Mouse (Mus musculus): ENCODE measurements around the gene Lrsam1. TPM values are rescaled to one million over a fixed set of nuclear protein-coding genes. Genes with fewer than 3 reads are reported as not detected.

The Lrsam1 gene
- polyA plus RNA-seq, 1 experiment from 2014 or later, result 21.1 TPM

DNA sequence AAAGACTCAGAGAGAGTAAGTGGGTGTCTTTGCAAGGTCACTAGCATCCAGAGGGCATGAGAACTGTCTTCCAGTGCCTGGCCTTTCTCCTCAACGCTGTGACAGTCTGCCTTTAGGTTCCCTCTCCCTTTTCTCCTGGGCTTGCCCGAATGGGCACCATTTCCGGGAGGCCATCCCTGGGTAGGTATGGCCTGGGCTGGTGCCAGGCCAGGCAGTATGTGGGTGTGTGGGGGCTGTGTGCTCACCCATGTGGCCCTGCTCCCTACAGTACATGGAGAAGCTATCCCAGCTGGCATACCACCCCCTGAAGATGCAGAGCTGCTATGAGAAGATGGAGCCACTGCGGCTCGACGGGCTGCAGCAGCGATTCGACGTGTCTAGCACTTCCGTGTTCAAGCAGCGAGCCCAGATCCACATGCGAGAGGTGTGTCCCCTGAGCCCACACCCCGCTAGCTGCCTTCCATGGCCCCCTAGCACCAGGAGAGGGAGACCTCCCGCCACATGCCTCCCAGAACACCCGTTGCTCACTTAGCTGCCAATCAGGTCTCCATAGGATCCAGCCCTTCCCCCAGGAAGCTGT lies 39.5 kb downstream of the Lrsam1 start:
- no peaks in the 10 kb centered on the region for H3K4me1 ChIP-seq
- 89% methylated on average over 15 of the region's 15 CpGs for WGBS
- no peaks in the 10 kb centered on the region for H3K27me3 ChIP-seq
- no peak overlapping the region for H3K27ac ChIP-seq (replicated peaks)
- no peak overlapping the region for H3K4me3 ChIP-seq
- no peak overlapping the region for H3K4me2 ChIP-seq (replicated peaks)
- H3K36me3 ChIP-seq, result peaks cover 49% of the 10 kb centered on the region
- no peak for ATAC-seq (ENCODE audit: low FRiP score, low read depth)
- no peak overlapping the region for H3K9ac ChIP-seq (replicated peaks)
- no peaks in the 10 kb centered on the region for H3K9me3 ChIP-seq

DNA sequence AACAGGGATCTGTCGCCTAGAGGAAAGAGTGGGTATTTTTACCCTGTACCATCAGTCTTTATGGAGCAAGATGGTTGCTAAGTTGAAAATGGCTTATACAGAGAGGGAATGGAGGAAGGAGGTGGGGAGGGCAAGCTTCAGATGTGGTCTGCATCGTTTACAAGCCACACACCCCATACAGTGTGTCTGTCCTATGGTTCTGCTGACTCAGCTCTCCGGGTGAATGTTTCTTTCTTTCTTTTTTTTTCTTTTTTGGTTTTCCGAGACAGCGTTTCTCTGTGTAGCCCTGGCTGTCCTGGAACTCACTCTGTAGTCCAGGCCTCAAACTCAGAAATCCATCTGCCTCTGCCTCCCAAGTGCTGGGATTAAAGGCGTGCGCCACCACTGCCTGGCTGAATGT lies 40.2 kb downstream of the Lrsam1 start:
- H3K9me3 ChIP-seq, result no peaks in the 10 kb centered on the region
- H3K27ac ChIP-seq (replicated peaks), result no peak overlapping the region
- no peak overlapping the region for H3K4me2 ChIP-seq (replicated peaks)
- WGBS, result 88% methylated on average over 7 of the region's 7 CpGs
- no peak overlapping the region for H3K4me3 ChIP-seq
- no peaks in the 10 kb centered on the region for H3K27me3 ChIP-seq
- no peaks in the 10 kb centered on the region for H3K4me1 ChIP-seq
- H3K36me3 ChIP-seq, result peaks cover 51% of the 10 kb centered on the region
- no peak overlapping the region for H3K9ac ChIP-seq (replicated peaks)
- no peak for ATAC-seq (ENCODE audit: low FRiP score, low read depth)

DNA sequence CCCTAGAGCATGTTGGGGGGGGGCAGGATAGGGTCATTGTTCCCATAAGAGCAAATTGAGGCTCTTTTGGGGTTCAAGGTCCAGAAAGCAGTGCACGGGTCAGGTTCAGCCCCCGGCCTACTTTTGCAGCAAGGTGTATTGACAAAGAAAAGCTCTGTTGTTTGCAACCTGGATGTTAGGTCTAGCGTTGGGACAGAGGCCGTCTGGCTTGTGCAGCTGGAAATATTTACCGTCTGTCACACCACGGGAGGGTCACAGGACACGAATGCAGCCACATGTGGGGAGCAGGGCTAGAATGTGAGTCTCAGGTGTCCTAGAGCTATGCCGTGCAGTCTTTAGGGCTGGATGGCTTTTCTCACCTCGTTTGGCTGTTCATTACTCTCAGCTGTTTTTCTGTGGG lies 43.0 kb downstream of the Lrsam1 start:
- no peak overlapping the region for H3K27ac ChIP-seq (replicated peaks)
- H3K9ac ChIP-seq (replicated peaks), result no peak overlapping the region

DNA sequence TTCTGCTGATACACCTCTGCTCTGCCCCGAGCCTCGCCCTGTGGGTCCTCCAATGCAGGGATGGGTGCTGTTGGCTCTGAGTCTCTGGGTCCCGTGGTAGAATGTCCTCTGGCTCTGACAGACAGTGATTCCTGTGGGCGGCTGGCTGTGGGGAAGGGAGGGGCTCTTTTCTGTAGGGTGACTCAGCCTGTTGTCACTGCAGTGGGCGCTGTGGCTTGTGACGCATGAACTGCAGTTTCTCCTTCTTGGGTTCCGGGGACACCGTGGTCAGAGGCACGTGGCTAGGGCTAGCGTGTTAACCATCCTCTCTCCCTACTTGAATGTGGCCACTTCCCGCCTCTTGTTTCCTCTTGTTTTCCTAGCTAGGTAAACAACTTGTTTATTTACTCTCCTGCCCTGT lies 43.9 kb downstream of the Lrsam1 start:
- no peaks in the 10 kb centered on the region for H3K9me3 ChIP-seq
- no peak overlapping the region for H3K9ac ChIP-seq (replicated peaks)
- no peak overlapping the region for H3K4me3 ChIP-seq
- 81% methylated on average over 11 of the region's 11 CpGs for WGBS
- no peaks in the 10 kb centered on the region for H3K4me1 ChIP-seq
- H3K4me2 ChIP-seq (replicated peaks), result no peak overlapping the region
- ATAC-seq (ENCODE audit: low FRiP score, low read depth), result no peak
- H3K36me3 ChIP-seq, result peaks cover 38% of the 10 kb centered on the region
- H3K27ac ChIP-seq (replicated peaks), result no peak overlapping the region
- no peaks in the 10 kb centered on the region for H3K27me3 ChIP-seq

More for the DNA sequence above, 43.0 kb downstream of the Lrsam1 start:
- H3K4me2 ChIP-seq (replicated peaks), result no peak overlapping the region
- H3K27me3 ChIP-seq, result no peaks in the 10 kb centered on the region
- ATAC-seq (ENCODE audit: low FRiP score, low read depth), result no peak
- WGBS, result 83% methylated on average over 9 of the region's 9 CpGs
- H3K36me3 ChIP-seq, result peaks cover 47% of the 10 kb centered on the region
- H3K4me3 ChIP-seq, result no peak overlapping the region
- no peaks in the 10 kb centered on the region for H3K9me3 ChIP-seq
- H3K4me1 ChIP-seq, result no peaks in the 10 kb centered on the region

DNA sequence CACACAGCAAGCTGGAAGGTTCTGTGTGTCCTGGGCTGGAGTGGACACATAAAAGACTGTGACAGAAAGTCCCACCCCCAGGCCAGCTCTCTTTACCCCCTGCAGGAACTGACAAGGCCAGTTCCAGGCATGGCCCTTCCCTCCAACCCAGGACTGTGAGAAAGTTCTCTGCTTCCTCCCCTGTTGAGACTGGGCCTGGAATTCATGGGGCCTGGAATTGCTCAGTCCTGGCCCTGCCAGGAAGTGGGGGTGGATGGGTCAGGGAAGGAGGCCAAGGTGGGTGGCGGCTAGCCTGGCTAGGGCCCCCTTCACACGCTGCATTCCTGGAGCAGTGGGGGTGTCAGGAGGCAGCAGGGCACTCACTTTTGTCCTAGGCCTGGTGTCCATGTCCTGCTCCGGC lies 46.5 kb downstream of the Lrsam1 start:
- no peak overlapping the region for H3K4me3 ChIP-seq
- peaks cover 33% of the 10 kb centered on the region for H3K36me3 ChIP-seq
- H3K4me1 ChIP-seq, result no peaks in the 10 kb centered on the region
- peaks cover 3% of the 10 kb centered on the region; the same call in 1 of the 2 replicates for H3K27me3 ChIP-seq
- peak overlapping the region; percentile 1; the same call in 1 of the 2 replicates for H3K9ac ChIP-seq (replicated peaks)
- no peaks in the 10 kb centered on the region for H3K9me3 ChIP-seq
- no peak overlapping the region for H3K27ac ChIP-seq (replicated peaks)
- H3K4me2 ChIP-seq (replicated peaks), result no peak overlapping the region
- 53% methylated on average over 3 of the region's 3 CpGs for WGBS
- no peak for ATAC-seq (ENCODE audit: low FRiP score, low read depth)

DNA sequence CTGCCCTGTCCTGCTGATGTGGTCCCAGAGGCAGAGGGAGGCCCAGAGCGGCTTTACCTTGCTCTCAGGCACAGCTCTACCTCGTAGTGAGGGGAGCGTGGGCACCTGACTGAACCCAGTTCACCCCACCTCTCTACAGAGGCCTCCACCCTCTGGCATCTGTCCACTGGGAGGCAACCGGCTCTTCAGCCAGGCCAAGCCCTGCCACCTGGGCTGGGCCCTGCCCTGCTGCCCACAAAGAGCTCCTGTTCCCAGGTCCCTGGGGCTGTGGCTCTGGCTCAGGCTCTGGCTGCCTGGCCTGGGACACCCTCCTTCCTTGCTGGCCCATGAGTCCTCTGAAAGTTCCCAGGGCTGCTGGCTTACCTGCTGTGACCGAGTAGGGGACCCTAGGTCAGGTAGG lies 47.1 kb downstream of the Lrsam1 start:
- Histone ChIP-seq H3K9ac (replicated peaks) (peak overlapping the region; percentile 1; the same call in 1 of the 2 replicates), H3K27ac (replicated peaks) (no peak overlapping the region), H3K4me3 (no peak overlapping the region), H3K4me1 (no peaks in the 10 kb centered on the region), H3K36me3 (peaks cover 30% of the 10 kb centered on the region), H3K27me3 (peaks cover 3% of the 10 kb centered on the region; the same call in 1 of the 2 replicates), H3K9me3 (no peaks in the 10 kb centered on the region), H3K4me2 (replicated peaks) (no peak overlapping the region)
- 77% methylated on average over 5 of the region's 5 CpGs for WGBS
- ATAC-seq (ENCODE audit: low FRiP score, low read depth), result no peak

DNA sequence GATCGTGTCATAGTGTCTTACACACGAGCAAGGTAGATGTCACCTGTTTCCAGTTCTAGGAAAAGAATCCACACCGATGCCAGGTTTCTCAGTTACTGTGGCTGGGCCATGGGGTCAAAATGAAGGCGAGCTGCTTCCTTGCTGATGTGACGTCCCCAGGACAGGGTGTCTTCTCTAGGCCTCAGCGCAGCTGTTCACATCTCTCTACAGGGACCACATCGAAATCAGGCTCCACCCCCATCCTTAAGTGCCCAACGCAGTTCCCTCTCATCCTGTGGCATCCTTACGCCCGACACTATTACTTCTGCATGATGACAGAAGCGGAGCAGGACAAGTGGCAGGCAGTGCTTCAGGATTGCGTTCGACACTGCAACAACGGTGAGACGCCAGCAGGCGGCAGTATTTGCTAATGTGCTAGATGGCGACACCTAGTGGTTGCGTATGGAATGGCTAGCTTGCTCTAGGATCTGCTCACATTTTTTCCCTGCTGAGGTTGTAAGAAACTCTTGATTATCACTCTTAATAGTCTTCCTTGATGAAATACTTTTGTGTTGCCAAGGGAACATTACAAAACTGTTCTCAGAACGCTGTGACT lies 49.1 kb downstream of the Lrsam1 start:
- WGBS, result 31% methylated on average over 19 of the region's 19 CpGs
- H3K9ac ChIP-seq (replicated peaks), result no peak overlapping the region
- H3K36me3 ChIP-seq, result peaks cover 23% of the 10 kb centered on the region
- no peak overlapping the region for H3K27ac ChIP-seq (replicated peaks)
- H3K4me3 ChIP-seq, result no peak overlapping the region
- peaks cover 20% of the 10 kb centered on the region for H3K4me1 ChIP-seq
- H3K9me3 ChIP-seq, result no peaks in the 10 kb centered on the region
- ATAC-seq (ENCODE audit: low FRiP score, low read depth), result no peak
- peaks cover 3% of the 10 kb centered on the region; the same call in 1 of the 2 replicates for H3K27me3 ChIP-seq
- no peak overlapping the region for H3K4me2 ChIP-seq (replicated peaks)

DNA sequence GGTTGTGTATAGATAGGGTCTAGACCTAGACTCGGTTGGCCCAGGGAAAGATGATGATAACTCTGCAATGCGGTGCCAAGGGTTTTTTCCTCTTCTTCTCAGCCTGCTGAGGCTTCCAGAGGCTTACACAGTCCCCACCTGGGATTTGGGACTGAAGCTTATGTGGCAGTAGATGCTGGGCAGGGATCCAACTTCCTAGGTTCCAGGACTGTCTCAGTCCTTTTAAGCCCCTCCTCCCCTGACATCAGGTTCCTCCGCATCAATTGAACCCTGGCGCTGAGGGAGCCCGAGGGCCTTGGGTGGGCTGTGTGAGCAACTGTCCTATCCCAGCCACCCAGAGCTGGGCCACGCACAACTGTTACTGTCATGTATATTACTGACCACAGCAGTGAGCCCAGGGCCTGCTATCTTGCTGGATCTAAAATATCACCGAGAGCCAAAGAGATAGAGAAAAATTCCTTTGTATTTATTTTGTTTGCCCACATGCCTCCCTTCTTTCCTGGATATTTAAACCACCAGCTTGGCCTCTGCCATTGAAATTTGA lies 49.7 kb downstream of the Lrsam1 start:
- 88% methylated on average over 7 of the region's 7 CpGs for WGBS
- no peak overlapping the region for H3K27ac ChIP-seq (replicated peaks)

DNA sequence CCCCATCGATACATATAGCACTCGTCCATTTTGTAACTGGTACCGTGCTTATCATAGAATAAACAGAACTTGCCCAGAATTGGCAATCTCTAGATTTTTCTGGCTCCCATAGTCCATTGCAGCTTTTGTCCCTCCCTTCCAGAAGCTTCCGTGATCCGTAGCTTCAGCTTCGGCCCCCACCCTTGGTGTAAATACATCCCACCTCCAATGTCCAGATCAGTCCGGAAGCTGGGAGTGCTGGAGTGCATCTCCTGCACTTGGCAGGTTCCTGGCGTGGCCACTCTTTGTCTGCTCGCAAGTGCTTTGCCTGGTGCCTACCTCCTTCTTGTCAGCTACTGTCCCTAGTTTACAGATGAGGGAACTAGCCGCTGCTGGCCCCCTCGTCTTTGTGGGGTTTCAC lies 52.6 kb downstream of the Lrsam1 start:
- no peak overlapping the region for H3K9ac ChIP-seq (replicated peaks)
- peak overlapping the region; percentile 22 for H3K4me2 ChIP-seq (replicated peaks)

More for the DNA sequence above, 49.7 kb downstream of the Lrsam1 start:
- Histone ChIP-seq H3K4me2 (replicated peaks) (no peak overlapping the region), H3K9me3 (no peaks in the 10 kb centered on the region), H3K4me1 (peaks cover 26% of the 10 kb centered on the region), H3K9ac (replicated peaks) (no peak overlapping the region), H3K4me3 (no peak overlapping the region), H3K27me3 (peaks cover 3% of the 10 kb centered on the region; the same call in 1 of the 2 replicates), H3K36me3 (peaks cover 23% of the 10 kb centered on the region)
- ATAC-seq (ENCODE audit: low FRiP score, low read depth), result no peak

DNA sequence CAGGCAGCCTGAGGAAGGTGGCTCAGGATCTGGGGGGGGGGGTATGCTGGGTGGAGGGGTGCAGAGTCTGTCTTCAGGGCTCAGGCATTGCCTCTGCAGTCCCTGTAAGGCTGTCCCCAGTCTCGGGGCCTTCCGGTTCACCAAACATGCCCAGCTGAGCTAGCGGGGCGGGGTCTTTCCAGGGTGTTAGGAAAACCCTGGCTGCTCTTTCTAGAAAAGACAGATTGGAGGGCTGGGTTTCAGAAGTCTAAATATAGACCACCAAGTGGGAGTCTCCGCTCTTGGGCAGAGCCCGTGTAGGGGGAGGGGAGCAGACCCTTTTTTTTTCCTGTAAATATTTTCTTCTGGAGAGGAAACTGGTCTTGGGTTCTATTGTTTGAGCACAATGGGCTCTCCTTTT lies 53.1 kb downstream of the Lrsam1 start:
- Histone ChIP-seq H3K36me3 (peaks cover 19% of the 10 kb centered on the region; the same call in 1 of the 2 replicates), H3K27me3 (peaks cover 3% of the 10 kb centered on the region; the same call in 1 of the 2 replicates), H3K4me1 (peaks cover 32% of the 10 kb centered on the region), H3K27ac (replicated peaks) (peak overlapping the region; percentile 73), H3K9me3 (no peaks in the 10 kb centered on the region), H3K4me2 (replicated peaks) (peak overlapping the region; percentile 22), H3K4me3 (no peak overlapping the region), H3K9ac (replicated peaks) (peak overlapping the region; percentile 20; the same call in 1 of the 2 replicates)
- ATAC-seq (ENCODE audit: low FRiP score, low read depth), result peak; percentile 61
- WGBS, result 0% methylated on average over 6 of the region's 6 CpGs

More for the DNA sequence above, 52.6 kb downstream of the Lrsam1 start:
- H3K27ac ChIP-seq (replicated peaks), result peak overlapping the region; percentile 73
- H3K4me3 ChIP-seq, result no peak overlapping the region
- peaks cover 19% of the 10 kb centered on the region; the same call in 1 of the 2 replicates for H3K36me3 ChIP-seq
- peaks cover 3% of the 10 kb centered on the region; the same call in 1 of the 2 replicates for H3K27me3 ChIP-seq
- 41% methylated on average over 11 of the region's 11 CpGs for WGBS
- no peaks in the 10 kb centered on the region for H3K9me3 ChIP-seq
- peaks cover 32% of the 10 kb centered on the region for H3K4me1 ChIP-seq
- no peak for ATAC-seq (ENCODE audit: low FRiP score, low read depth)

DNA sequence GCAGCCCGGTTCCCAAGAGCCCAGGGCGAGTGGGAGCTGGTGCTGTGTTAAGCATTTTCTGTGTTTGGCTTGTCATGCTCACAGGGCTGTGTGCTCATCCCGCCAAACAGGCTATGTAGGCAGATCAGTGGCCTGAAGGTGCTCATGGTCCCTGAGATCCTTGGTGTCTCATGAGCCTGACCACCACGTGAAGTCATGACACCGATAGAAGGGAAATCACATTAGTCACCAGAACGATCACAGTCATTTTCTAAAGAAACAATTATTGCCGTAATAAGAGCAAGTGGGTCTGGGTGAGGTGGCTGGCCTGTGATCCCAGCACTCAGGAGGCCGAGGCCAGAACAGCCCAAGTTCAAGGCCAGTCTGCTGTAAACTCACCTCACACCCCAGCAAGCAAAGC lies 54.0 kb downstream of the Lrsam1 start:
- Histone ChIP-seq H3K4me2 (replicated peaks) (no peak overlapping the region), H3K4me3 (no peak overlapping the region), H3K27me3 (peaks cover 3% of the 10 kb centered on the region; the same call in 1 of the 2 replicates), H3K4me1 (peaks cover 32% of the 10 kb centered on the region), H3K36me3 (peaks cover 19% of the 10 kb centered on the region; the same call in 1 of the 2 replicates), H3K9ac (replicated peaks) (no peak overlapping the region), H3K27ac (replicated peaks) (peak overlapping the region; percentile 73; the same call in 1 of the 2 replicates), H3K9me3 (no peaks in the 10 kb centered on the region)
- no peak for ATAC-seq (ENCODE audit: low FRiP score, low read depth)
- WGBS, result 53% methylated on average over 8 of the region's 8 CpGs

DNA sequence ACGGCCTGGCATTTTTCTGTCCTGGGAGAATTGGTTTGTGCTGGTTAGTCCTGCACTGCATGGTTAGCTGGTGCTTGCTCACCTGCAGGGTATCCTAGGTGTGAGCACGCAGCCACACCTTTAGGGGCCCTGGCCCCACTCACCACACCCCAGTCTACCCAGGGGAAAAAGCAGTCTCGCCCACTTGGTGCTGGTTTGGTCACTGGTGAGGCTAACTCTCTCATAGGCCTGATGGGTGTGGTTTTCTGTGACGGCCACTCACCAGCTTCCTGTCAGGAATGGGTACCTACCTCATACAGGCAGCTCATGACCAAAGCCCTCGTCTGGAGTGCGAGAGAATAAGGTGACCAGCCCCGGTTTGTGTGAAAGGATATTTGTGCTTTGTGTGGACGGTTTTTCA lies 56.1 kb downstream of the Lrsam1 start:
- peaks cover under 1% of the 10 kb centered on the region; the same call in 1 of the 2 replicates for H3K27me3 ChIP-seq
- WGBS, result 84% methylated on average over 8 of the region's 8 CpGs
- no peak for ATAC-seq (ENCODE audit: low FRiP score, low read depth)

More for the DNA sequence above, 56.1 kb downstream of the Lrsam1 start:
- 0 out of 2 replicates have a peak, but pooled peaks cover 6% of the 10 kb centered on the region for H3K36me3 ChIP-seq
- no peak overlapping the region for H3K4me2 ChIP-seq (replicated peaks)
- H3K9ac ChIP-seq (replicated peaks), result no peak overlapping the region
- H3K4me3 ChIP-seq, result no peak overlapping the region
- H3K9me3 ChIP-seq, result no peaks in the 10 kb centered on the region
- no peak overlapping the region for H3K27ac ChIP-seq (replicated peaks)
- H3K4me1 ChIP-seq, result peaks cover 32% of the 10 kb centered on the region
